Mouse (Mus musculus): ENCODE data around the gene Lyrm1. TPM values are rescaled to one million over a fixed set of nuclear protein-coding genes. Genes with fewer than 3 reads are reported as not detected.

The Lyrm1 gene
- polyA plus RNA-seq, 1 experiment from 2014 or later: 8.8 TPM

GRCm38 (mm10) chr7:119928783-119929440 is 33.3 kb downstream of the Lyrm1 start:
- Histone ChIP-seq H3K9me3 (no peaks in the 10 kb centered on the region), H3K36me3 (no peaks in the 10 kb centered on the region), H3K27ac (no peak overlapping the region), H3K9ac (replicated peaks) (no peak overlapping the region), H3K27me3 (no peaks in the 10 kb centered on the region), H3K4me1 (replicated peaks) (no peaks in the 10 kb centered on the region), H3K4me2 (no peak overlapping the region), H3K4me3 (replicated peaks) (no peak overlapping the region)
- ATAC-seq (ENCODE audit: insufficient number of reproducible peaks, insufficient read depth, low FRiP score, low TSS enrichment, low read depth): no peak
- WGBS: 76% methylated on average over 2 of the region's 2 CpGs

- Histone ChIP-seq H3K36me3 (no peaks in the 10 kb centered on the region), H3K4me1 (replicated peaks) (no peaks in the 10 kb centered on the region)
- ATAC-seq (ENCODE audit: insufficient number of reproducible peaks, insufficient read depth, low FRiP score, low TSS enrichment, low read depth): no peak
Observed at GRCm38 (mm10) chr7:119936321-119936720, 40.7 kb downstream of the Lyrm1 start.

GRCm38 (mm10) chr7:119937036-119937435 is 41.4 kb downstream of the Lyrm1 start:
- H3K4me3 ChIP-seq (replicated peaks): no peak overlapping the region
- no peak overlapping the region for H3K4me2 ChIP-seq
- no peak overlapping the region for H3K27ac ChIP-seq
- no peaks in the 10 kb centered on the region for H3K4me1 ChIP-seq (replicated peaks)
- 65% methylated on average over 5 of the region's 5 CpGs for WGBS
- ATAC-seq (ENCODE audit: insufficient number of reproducible peaks, insufficient read depth, low FRiP score, low TSS enrichment, low read depth): no peak
- H3K27me3 ChIP-seq: no peaks in the 10 kb centered on the region
- no peaks in the 10 kb centered on the region for H3K36me3 ChIP-seq
- H3K9ac ChIP-seq (replicated peaks): no peak overlapping the region
- H3K9me3 ChIP-seq: no peaks in the 10 kb centered on the region

More at GRCm38 (mm10) chr7:119936321-119936720, 40.7 kb downstream of the Lyrm1 start:
- no peaks in the 10 kb centered on the region for H3K27me3 ChIP-seq
- H3K4me2 ChIP-seq: no peak overlapping the region
- no peak overlapping the region for H3K4me3 ChIP-seq (replicated peaks)
- H3K9ac ChIP-seq (replicated peaks): no peak overlapping the region
- no peaks in the 10 kb centered on the region for H3K9me3 ChIP-seq
- no peak overlapping the region for H3K27ac ChIP-seq

GRCm38 (mm10) chr7:119941569-119941968 is 45.9 kb downstream of the Lyrm1 start:
- H3K4me2 ChIP-seq: no peak overlapping the region
- no peak for ATAC-seq (ENCODE audit: insufficient number of reproducible peaks, insufficient read depth, low FRiP score, low TSS enrichment, low read depth)
- no peaks in the 10 kb centered on the region for H3K36me3 ChIP-seq
- no peaks in the 10 kb centered on the region for H3K27me3 ChIP-seq
- WGBS: 57% methylated on average over 2 of the region's 2 CpGs
- H3K9me3 ChIP-seq: no peaks in the 10 kb centered on the region
- H3K27ac ChIP-seq: no peak overlapping the region
- H3K4me3 ChIP-seq (replicated peaks): no peak overlapping the region
- no peak overlapping the region for H3K9ac ChIP-seq (replicated peaks)
- H3K4me1 ChIP-seq (replicated peaks): no peaks in the 10 kb centered on the region

GRCm38 (mm10) chr7:119954047-119954446 is 58.4 kb downstream of the Lyrm1 start:
- WGBS: 90% methylated on average over 1 of the region's 1 CpGs

GRCm38 (mm10) chr7:119957421-119957820 is 61.8 kb downstream of the Lyrm1 start:
- no peak overlapping the region for H3K4me2 ChIP-seq
- no peaks in the 10 kb centered on the region for H3K9me3 ChIP-seq
- ATAC-seq (ENCODE audit: insufficient number of reproducible peaks, insufficient read depth, low FRiP score, low TSS enrichment, low read depth): no peak

More at GRCm38 (mm10) chr7:119954047-119954446, 58.4 kb downstream of the Lyrm1 start:
- Histone ChIP-seq H3K36me3 (no peaks in the 10 kb centered on the region), H3K9me3 (no peaks in the 10 kb centered on the region), H3K4me3 (replicated peaks) (no peak overlapping the region), H3K4me2 (no peak overlapping the region), H3K27ac (no peak overlapping the region), H3K27me3 (no peaks in the 10 kb centered on the region), H3K4me1 (replicated peaks) (no peaks in the 10 kb centered on the region), H3K9ac (replicated peaks) (no peak overlapping the region)
- ATAC-seq (ENCODE audit: insufficient number of reproducible peaks, insufficient read depth, low FRiP score, low TSS enrichment, low read depth): no peak

GRCm38 (mm10) chr7:119959091-119959490 is 63.4 kb downstream of the Lyrm1 start:
- WGBS: 68% methylated on average over 4 of the region's 4 CpGs
- H3K4me1 ChIP-seq (replicated peaks): no peaks in the 10 kb centered on the region
- H3K9ac ChIP-seq (replicated peaks): no peak overlapping the region
- H3K27me3 ChIP-seq: no peaks in the 10 kb centered on the region
- ATAC-seq (ENCODE audit: insufficient number of reproducible peaks, insufficient read depth, low FRiP score, low TSS enrichment, low read depth): no peak
- no peak overlapping the region for H3K4me3 ChIP-seq (replicated peaks)
- no peaks in the 10 kb centered on the region for H3K36me3 ChIP-seq
- no peaks in the 10 kb centered on the region for H3K9me3 ChIP-seq
- no peak overlapping the region for H3K4me2 ChIP-seq
- H3K27ac ChIP-seq: no peak overlapping the region

More at GRCm38 (mm10) chr7:119957421-119957820, 61.8 kb downstream of the Lyrm1 start:
- Histone ChIP-seq H3K27ac (no peak overlapping the region), H3K9ac (replicated peaks) (no peak overlapping the region), H3K4me3 (replicated peaks) (no peak overlapping the region), H3K36me3 (no peaks in the 10 kb centered on the region), H3K4me1 (replicated peaks) (no peaks in the 10 kb centered on the region), H3K27me3 (no peaks in the 10 kb centered on the region)

GRCm38 (mm10) chr7:119959491-119959890 is 63.8 kb downstream of the Lyrm1 start:
- H3K4me2 ChIP-seq: no peak overlapping the region
- H3K9me3 ChIP-seq: no peaks in the 10 kb centered on the region
- H3K9ac ChIP-seq (replicated peaks): no peak overlapping the region
- H3K27ac ChIP-seq: no peak overlapping the region
- WGBS: 75% methylated on average over 4 of the region's 4 CpGs
- H3K4me1 ChIP-seq (replicated peaks): no peaks in the 10 kb centered on the region
- no peak overlapping the region for H3K4me3 ChIP-seq (replicated peaks)
- ATAC-seq (ENCODE audit: insufficient number of reproducible peaks, insufficient read depth, low FRiP score, low TSS enrichment, low read depth): no peak
- no peaks in the 10 kb centered on the region for H3K27me3 ChIP-seq
- no peaks in the 10 kb centered on the region for H3K36me3 ChIP-seq

GRCm38 (mm10) chr7:119960006-119960405 is 64.3 kb downstream of the Lyrm1 start:
- H3K4me1 ChIP-seq (replicated peaks): no peaks in the 10 kb centered on the region
- H3K4me2 ChIP-seq: no peak overlapping the region
- no peak overlapping the region for H3K4me3 ChIP-seq (replicated peaks)
- H3K36me3 ChIP-seq: no peaks in the 10 kb centered on the region
- 78% methylated on average over 6 of the region's 6 CpGs for WGBS
- H3K27me3 ChIP-seq: no peaks in the 10 kb centered on the region
- H3K27ac ChIP-seq: no peak overlapping the region
- no peaks in the 10 kb centered on the region for H3K9me3 ChIP-seq
- H3K9ac ChIP-seq (replicated peaks): no peak overlapping the region
- ATAC-seq (ENCODE audit: insufficient number of reproducible peaks, insufficient read depth, low FRiP score, low TSS enrichment, low read depth): no peak

- no peaks in the 10 kb centered on the region for H3K9me3 ChIP-seq
- 79% methylated on average over 6 of the region's 6 CpGs for WGBS
- H3K4me2 ChIP-seq: no peak overlapping the region
- no peak overlapping the region for H3K4me3 ChIP-seq (replicated peaks)
- H3K27ac ChIP-seq: no peak overlapping the region
- ATAC-seq (ENCODE audit: insufficient number of reproducible peaks, insufficient read depth, low FRiP score, low TSS enrichment, low read depth): no peak
- no peaks in the 10 kb centered on the region for H3K27me3 ChIP-seq
- no peaks in the 10 kb centered on the region for H3K36me3 ChIP-seq
- H3K4me1 ChIP-seq (replicated peaks): no peaks in the 10 kb centered on the region
- H3K9ac ChIP-seq (replicated peaks): no peak overlapping the region
Observed at GRCm38 (mm10) chr7:119960546-119960945, 64.9 kb downstream of the Lyrm1 start.

GRCm38 (mm10) chr7:119961107-119961506 is 65.4 kb downstream of the Lyrm1 start:
- Histone ChIP-seq H3K4me1 (replicated peaks) (no peaks in the 10 kb centered on the region), H3K4me2 (no peak overlapping the region), H3K36me3 (no peaks in the 10 kb centered on the region), H3K9ac (replicated peaks) (no peak overlapping the region), H3K27ac (no peak overlapping the region), H3K9me3 (no peaks in the 10 kb centered on the region), H3K27me3 (no peaks in the 10 kb centered on the region), H3K4me3 (replicated peaks) (no peak overlapping the region)
- no peak for ATAC-seq (ENCODE audit: insufficient number of reproducible peaks, insufficient read depth, low FRiP score, low TSS enrichment, low read depth)
- WGBS: 38% methylated on average over 2 of the region's 2 CpGs

GRCm38 (mm10) chr7:119965205-119965604 is 69.5 kb downstream of the Lyrm1 start:
- WGBS: 87% methylated on average over 4 of the region's 4 CpGs

More at GRCm38 (mm10) chr7:119965205-119965604, 69.5 kb downstream of the Lyrm1 start:
- no peaks in the 10 kb centered on the region for H3K27me3 ChIP-seq
- H3K4me2 ChIP-seq: no peak overlapping the region
- H3K9me3 ChIP-seq: no peaks in the 10 kb centered on the region
- H3K4me1 ChIP-seq (replicated peaks): no peaks in the 10 kb centered on the region
- ATAC-seq (ENCODE audit: insufficient number of reproducible peaks, insufficient read depth, low FRiP score, low TSS enrichment, low read depth): no peak
- no peak overlapping the region for H3K9ac ChIP-seq (replicated peaks)
- H3K4me3 ChIP-seq (replicated peaks): no peak overlapping the region
- no peak overlapping the region for H3K27ac ChIP-seq
- no peaks in the 10 kb centered on the region for H3K36me3 ChIP-seq

All from limb, embryonic 12.5 days (tissue).